8 mouse cellular contexts compared by ENCODE assay signal in genomic region chr13:25055873-25056667, GRCm38 (mm10). TPM values are rescaled to one million over a fixed set of nuclear protein-coding genes. Genes with fewer than 3 reads are reported as not detected.
DNase-seq lines count a peak whose midpoint lies in the region; ATAC-seq and TF ChIP-seq lines count a peak whose summit lies in the region.

Dcdc2a (plus strand) TSS chr13:25056004.

- H3K4me1 ChIP-seq in embryonic facial prominence, embryonic 14.5 days (ENCODE audit: control insufficient read depth, insufficient read depth, low read length) = 0 out of 2 replicates have a peak, but pooled peaks cover 7% of the 10 kb centered on the region
- no peaks in the 10 kb centered on the region; the same call in 1 of the 2 replicates for H3K4me1 ChIP-seq in intestine, postnatal 0 days (replicated peaks; ENCODE audit: control insufficient read depth, insufficient read depth, low read length)
- 0 out of 2 replicates have a peak, but pooled peaks cover 4% of the 10 kb centered on the region for H3K4me1 ChIP-seq in liver, embryonic 11.5 days (replicated peaks; ENCODE audit: control insufficient read depth, insufficient read depth, low read length)

- no peak for TF ChIP-seq POLR2A in myocyte (IDR thresholded peaks at IDR 0.05; ENCODE audit: insufficient read length, low read depth)

- no peak for TF ChIP-seq CTCF in intestine, postnatal 0 days (IDR thresholded peaks at IDR 0.05; ENCODE audit: low read depth)

- 7% methylated on average over 39 of the region's 63 CpGs for WGBS in embryonic facial prominence, embryonic 14.5 days
- 2% methylated on average over 63 of the region's 63 CpGs for WGBS in intestine, postnatal 0 days
- 7% methylated on average over 63 of the region's 63 CpGs for WGBS in liver, embryonic 11.5 days

- peak within 1 kb of the TSS; percentile 93 for H3K4me2 ChIP-seq in embryonic facial prominence, embryonic 14.5 days (ENCODE audit: low read depth, low read length)
- peak within 1 kb of the TSS; percentile 76 for H3K4me2 ChIP-seq in intestine, postnatal 0 days (replicated peaks; ENCODE audit: low read depth)
- H3K4me2 ChIP-seq in liver, embryonic 11.5 days = peak within 1 kb of the TSS; percentile 63
- H3K4me2 ChIP-seq in myocyte (ENCODE audit: low read depth) = peak within 1 kb of the TSS; percentile 24

- peaks cover 41% of the 10 kb centered on the region for H3K27me3 ChIP-seq in embryonic facial prominence, embryonic 14.5 days (replicated peaks; ENCODE audit: control insufficient read depth, insufficient read depth, low read length)
- peaks cover 18% of the 10 kb centered on the region; the same call in 1 of the 2 replicates for H3K27me3 ChIP-seq in intestine, postnatal 0 days (replicated peaks; ENCODE audit: control insufficient read depth, insufficient read depth, low read length)
- peaks cover 37% of the 10 kb centered on the region for H3K27me3 ChIP-seq in liver, embryonic 11.5 days (replicated peaks; ENCODE audit: control insufficient read depth, insufficient read depth, low read length)
- H3K27me3 ChIP-seq in myocyte (ENCODE audit: control insufficient read depth, insufficient read depth, insufficient read length) = peaks cover 18% of the 10 kb centered on the region

- H3K27ac ChIP-seq in embryonic facial prominence, embryonic 14.5 days (replicated peaks; ENCODE audit: low read depth, low read length) = no peak within 1 kb of the TSS
- H3K27ac ChIP-seq in intestine, postnatal 0 days (ENCODE audit: low read depth, low read length) = no peak within 1 kb of the TSS
- H3K27ac ChIP-seq in liver, embryonic 11.5 days (ENCODE audit: low read depth, low read length) = no peak within 1 kb of the TSS

- peak; percentile 14 for DNase-seq in gastrocnemius, postnatal 10 days
- DNase-seq in gastrocnemius, adult 18-20 months (ENCODE audit: low spot score) = no peak
- peak; percentile 43 for DNase-seq in R1 (ENCODE audit: low read depth, low spot score)
- DNase-seq in embryonic facial prominence, embryonic 14.5 days (ENCODE audit: low spot score) = peak; percentile 38
- peak; percentile 45 for DNase-seq in liver, embryonic 11.5 days (ENCODE audit: low spot score)
- DNase-seq in ovary, postnatal 10 days (ENCODE audit: low spot score) = no peak

- ATAC-seq in embryonic facial prominence, embryonic 14.5 days (ENCODE audit: low read depth) = peak; percentile 74
- peak; percentile 77 for ATAC-seq in intestine, postnatal 0 days
- no peak for ATAC-seq in liver, embryonic 11.5 days (replicated peaks; ENCODE audit: low FRiP score)

- H3ac ChIP-seq in myocyte (ENCODE audit: control insufficient read depth, insufficient read length) = no peak within 1 kb of the TSS

- peak within 1 kb of the TSS; percentile 56 for H3K9ac ChIP-seq in embryonic facial prominence, embryonic 14.5 days (ENCODE audit: low read depth, low read length)
- H3K9ac ChIP-seq in intestine, postnatal 0 days (ENCODE audit: low read depth, low read length) = no peak within 1 kb of the TSS
- no peak within 1 kb of the TSS; the same call in 1 of the 2 replicates for H3K9ac ChIP-seq in liver, embryonic 11.5 days (ENCODE audit: low read depth, low read length)

- no peaks in the 10 kb centered on the region for H3K36me3 ChIP-seq in embryonic facial prominence, embryonic 14.5 days (ENCODE audit: control insufficient read depth, insufficient read depth, low read length)
- no peaks in the 10 kb centered on the region for H3K36me3 ChIP-seq in intestine, postnatal 0 days (ENCODE audit: control insufficient read depth, insufficient read depth)
- H3K36me3 ChIP-seq in liver, embryonic 11.5 days (ENCODE audit: control insufficient read depth, insufficient read depth, low read length) = no peaks in the 10 kb centered on the region
- no peaks in the 10 kb centered on the region for H3K36me3 ChIP-seq in myocyte (ENCODE audit: control insufficient read depth, insufficient read depth)

- H3K4me3 ChIP-seq in embryonic facial prominence, embryonic 14.5 days (ENCODE audit: low read depth, low read length) = peak within 1 kb of the TSS; percentile 49
- peak within 1 kb of the TSS; percentile 48 for H3K4me3 ChIP-seq in intestine, postnatal 0 days (ENCODE audit: low read depth, low read length)
- peak within 1 kb of the TSS; percentile 51 for H3K4me3 ChIP-seq in liver, embryonic 11.5 days (ENCODE audit: low read depth, low read length)
- no peak within 1 kb of the TSS for H3K4me3 ChIP-seq in myocyte

- H3K9me3 ChIP-seq in embryonic facial prominence, embryonic 14.5 days (ENCODE audit: control insufficient read depth, low read length) = peaks cover 11% of the 10 kb centered on the region
- H3K9me3 ChIP-seq in intestine, postnatal 0 days (ENCODE audit: control insufficient read depth) = no peaks in the 10 kb centered on the region
- no peaks in the 10 kb centered on the region for H3K9me3 ChIP-seq in liver, embryonic 11.5 days (ENCODE audit: control insufficient read depth, low read length)

- no peaks in the 10 kb centered on the region for H3K79me2 ChIP-seq in myocyte (ENCODE audit: control insufficient read depth, insufficient read depth)

TF ChIP-seq in myocyte, 11 proteins besides CTCF, POLR2A, EP300 and RAD21:
- TF ChIP-seq TCF3 (IDR thresholded peaks at IDR 0.05; ENCODE audit: insufficient read length, low read depth) (no peak), REST (IDR thresholded peaks at IDR 0.05; ENCODE audit: insufficient read depth, insufficient read length) (no peak), MAX (IDR thresholded peaks at IDR 0.05; ENCODE audit: low read depth) (no peak), USF1 (IDR thresholded peaks at IDR 0.05; ENCODE audit: low read depth) (no peak), CEBPB (IDR thresholded peaks at IDR 0.05; ENCODE audit: insufficient read depth, poor library complexity, severe bottlenecking) (no peak), E2F4 (IDR thresholded peaks at IDR 0.05; ENCODE audit: insufficient read depth) (no peak), SRF (IDR thresholded peaks at IDR 0.05; ENCODE audit: control insufficient read depth, insufficient read length, low read depth) (no peak), TCF12 (IDR thresholded peaks at IDR 0.05; ENCODE audit: insufficient read depth, poor library complexity, severe bottlenecking) (no peak), MYOD1 (IDR thresholded peaks at IDR 0.05; ENCODE audit: control insufficient read depth in 1 of 3, insufficient read length in 2 of 3, low read depth in 2 of 3) (no peak)

RNA-seq across cellular contexts. Expression of gene Dcdc2a, which starts in this region (rescaled TPM):
- under 1 TPM; 0.07 to 0.14 TPM for total RNA-seq in gastrocnemius, postnatal 10 days (2021)
- under 1 TPM; 0.23 to 0.43 TPM for total RNA-seq in gastrocnemius, adult 18-20 months (2021)
- polyA plus RNA-seq in embryonic facial prominence, embryonic 14.5 days (2014; fragmentation: Nextera tagmentation; extraction: Ambion mirVana) = 0.69 and 1.7 TPM in 2 replicates
- 0.08 and 0.13 TPM in 2 replicates for polyA plus RNA-seq in intestine, postnatal 0 days (2015; fragmentation: Nextera tagmentation; extraction: Ambion mirVana)
- polyA plus RNA-seq in liver, embryonic 11.5 days (2014; fragmentation: Nextera tagmentation; extraction: Ambion mirVana) = 0.30 and 0.48 TPM in 2 replicates
- polyA plus RNA-seq in myocyte (2012; fragmentation: generic; extraction: Trizol) = 0.05 TPM

Comparison
In these comparisons a context has a peak if more than half of its experiments do, and no peak if none do; other contexts are left out.
1. Peak in DNase-seq in gastrocnemius, postnatal 10 days; RNA of the gene not detected or under 1 TPM.
2. Peak in ATAC-seq, H3K4me3 ChIP-seq and H3K4me2 ChIP-seq in intestine, postnatal 0 days; RNA of the gene not detected or under 1 TPM.
3. Peak in DNase-seq, H3K4me3 ChIP-seq and H3K4me2 ChIP-seq in liver, embryonic 11.5 days; RNA of the gene not detected or under 1 TPM.
4. DNase-seq: peak in R1 (single experiment) and embryonic facial prominence, embryonic 14.5 days (single experiment); none in gastrocnemius, adult 18-20 months (single experiment) and ovary, postnatal 10 days (single experiment).
5. H3K4me2 ChIP-seq: peak in every context shown above with its lines; median percentile 93 in embryonic facial prominence, embryonic 14.5 days; 76 in intestine, postnatal 0 days; 63 in liver, embryonic 11.5 days; 24 in myocyte.